Mouse (Mus musculus) spleen, embryonic (tissue): Measurements from ENCODE around the gene Mfap2.

Experiments used
- CTCF ChIA-PET: fragments of 350-600 bp; sonication (Branson Sonifier 250); formaldehyde crosslinking; loops from one replicate; lab custom pipeline; 2022; lab: Charles Lee

Mfap2 gene

DNA sequence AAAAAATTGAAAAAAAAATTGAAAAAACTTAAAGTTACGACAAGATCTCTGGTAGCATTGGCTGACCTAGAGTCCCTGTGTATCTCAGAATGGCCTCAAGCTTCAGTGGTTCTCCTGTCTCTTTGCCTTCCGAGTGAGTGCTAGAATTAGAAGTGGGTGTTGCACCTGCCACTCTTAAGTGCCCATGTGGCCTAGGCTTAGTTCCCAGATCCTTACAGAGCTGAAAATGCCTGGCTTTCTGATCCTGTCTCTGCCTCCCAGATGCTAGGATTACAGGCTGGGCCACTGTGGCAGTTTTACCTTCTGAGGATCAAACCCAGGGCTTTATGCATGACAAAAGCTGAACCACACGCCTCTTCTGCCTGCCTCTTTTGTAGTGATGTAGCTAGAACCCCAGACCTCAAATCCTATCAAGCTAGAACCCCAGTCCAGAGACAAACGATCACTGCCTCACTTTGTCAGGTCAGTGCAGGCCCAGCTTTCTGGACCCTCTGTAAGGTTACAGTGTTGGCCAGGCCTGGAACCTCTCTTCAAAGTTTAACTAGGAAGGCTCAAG, 54.0 kb downstream of the Mfap2 start:
- CTCF ChIA-PET, result interaction anchor here (1.0 kb wide), 1 partner anchor 19 kb away, joined by 3 read pairs; no protein-coding TSS in a partner anchor

DNA sequence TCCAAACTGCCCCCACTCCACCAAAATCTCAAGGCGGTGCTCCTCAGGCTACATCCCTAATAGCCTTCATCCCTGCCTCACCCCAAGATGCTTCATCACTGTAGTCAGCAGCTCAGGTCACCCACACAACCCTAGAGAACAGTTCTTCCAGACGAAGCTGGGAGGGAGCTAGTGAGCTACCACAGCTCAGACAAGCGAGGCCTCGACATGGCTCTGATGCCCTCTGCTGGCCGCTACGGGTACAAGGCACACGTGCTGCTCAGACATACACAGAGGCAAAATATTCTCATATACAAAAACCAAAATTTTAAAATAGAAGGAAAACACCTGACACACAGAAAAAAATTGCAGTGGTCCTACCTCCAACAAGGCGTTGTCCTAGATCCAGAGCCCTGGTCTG, 54.9 kb downstream of the Mfap2 start:
- CTCF ChIA-PET, result no interaction called here
